Mouse (Mus musculus) WW6 (cell line): ENCODE results near the gene Dtx1.

Experiments
- DNase-seq: peaks from one replicate; pipeline ENCODE4 v3.0.0-alpha.2; 2013; ENCODE audit warnings: low read depth, low spot score

The Dtx1 gene

DNA sequence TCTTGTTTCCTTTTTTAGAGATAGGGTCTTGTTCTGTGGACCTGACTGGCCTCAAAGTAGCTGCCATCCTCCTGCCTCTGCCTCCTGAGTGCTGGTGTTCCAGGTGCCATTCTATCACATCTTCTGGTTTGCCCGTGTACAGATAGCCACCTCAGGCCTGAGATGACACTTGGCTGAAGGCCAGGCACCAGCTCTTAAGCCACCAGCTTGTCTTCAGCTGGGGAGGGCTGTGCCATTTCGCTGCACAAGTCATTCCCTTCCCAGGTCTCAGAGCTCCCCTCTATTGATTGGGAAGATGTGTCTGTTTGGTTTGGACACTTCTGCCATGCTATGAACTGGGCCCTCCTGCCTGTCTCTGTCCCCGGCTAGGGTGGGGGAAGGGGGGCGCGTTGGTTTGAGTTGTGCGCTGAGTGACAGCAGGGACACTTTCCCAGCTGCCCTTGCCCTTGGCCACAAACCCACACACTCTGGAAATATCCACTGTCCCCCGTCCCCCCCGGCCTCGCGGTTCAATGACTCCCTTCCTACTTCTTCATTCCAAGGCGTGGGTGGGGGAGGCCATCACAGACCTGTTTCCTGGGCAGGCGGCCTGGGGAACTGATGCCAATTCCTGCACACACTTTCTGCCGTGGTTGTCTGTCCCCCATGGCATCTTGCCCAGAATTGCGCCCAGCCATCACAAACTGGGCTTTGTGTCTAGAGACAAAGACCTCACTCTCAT is 68.2 kb downstream of the Dtx1 start:
- DNase-seq: no peak

DNA sequence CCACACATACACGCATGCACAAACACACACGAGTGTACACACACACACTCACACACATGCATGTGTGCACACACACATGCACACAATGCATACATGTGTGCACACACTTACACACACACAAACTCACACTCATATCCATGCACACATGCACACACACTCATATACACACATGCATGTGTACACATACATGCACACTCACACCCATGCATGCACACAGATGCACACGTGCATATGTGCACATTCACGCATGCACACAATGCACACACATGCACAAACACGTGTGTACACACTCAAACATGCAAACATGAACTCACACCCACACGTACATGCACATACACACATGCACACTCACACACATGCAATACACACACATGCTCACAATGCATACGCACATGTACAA is 71.6 kb downstream of the Dtx1 start:
- no peak for DNase-seq

DNA sequence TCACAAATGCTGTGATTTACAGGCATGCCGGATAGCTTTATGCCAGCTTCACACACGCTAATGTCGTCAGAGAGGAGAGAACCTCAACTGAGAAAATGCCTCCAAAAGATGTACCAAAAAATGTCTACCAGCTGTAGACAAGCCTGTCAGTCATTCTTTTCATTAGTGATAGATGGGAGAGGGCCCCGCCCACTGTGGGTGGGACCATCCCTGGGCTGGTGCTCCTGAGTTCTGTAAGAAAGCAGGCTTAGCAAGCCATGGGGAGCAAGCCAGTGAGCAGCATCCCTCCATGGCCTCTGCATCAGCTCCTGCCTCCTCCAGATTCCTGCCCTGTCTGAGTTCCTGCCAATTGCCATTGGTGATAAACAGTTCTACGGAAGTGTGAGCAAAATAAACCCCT is 76.1 kb downstream of the Dtx1 start:
- DNase-seq: no peak

DNA sequence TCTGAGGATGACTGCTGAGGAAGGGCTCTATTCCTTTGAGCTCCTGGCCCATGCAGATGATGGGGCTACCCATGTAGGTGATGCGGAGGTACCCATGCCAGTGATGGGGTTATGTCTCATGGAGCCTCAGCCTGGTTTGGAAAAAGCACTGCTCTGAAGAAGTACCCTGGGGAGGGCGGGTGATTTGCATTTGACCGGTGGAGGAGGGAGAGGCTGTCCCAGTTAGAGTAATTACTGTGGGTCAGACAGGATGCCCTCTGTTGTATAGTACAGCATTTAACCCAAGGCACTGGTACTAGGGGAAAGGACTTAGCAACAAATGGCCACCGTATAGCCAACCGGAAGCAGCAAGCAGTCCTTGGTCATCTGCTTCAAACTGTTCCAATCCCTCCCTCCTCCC is 76.9 kb downstream of the Dtx1 start:
- DNase-seq: no peak

DNA sequence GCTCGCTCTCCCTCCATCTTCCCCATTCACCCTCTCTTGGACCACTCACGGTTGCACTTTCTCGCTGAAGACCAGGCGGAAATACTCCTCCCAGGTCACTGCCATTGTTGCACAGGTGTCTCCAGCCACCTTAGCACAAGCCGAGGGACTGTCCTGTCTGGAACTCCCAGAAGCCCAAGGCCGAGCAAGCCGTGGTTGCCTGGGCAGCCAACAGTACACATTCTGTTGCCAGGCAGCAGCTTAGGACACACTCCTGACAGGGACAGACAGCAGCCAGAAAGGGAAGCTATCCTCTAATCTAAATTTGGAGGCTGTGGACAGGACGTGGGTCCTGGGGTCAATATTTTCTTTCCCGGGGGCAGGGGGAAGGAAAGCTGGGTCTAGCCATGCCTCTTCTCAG is 77.6 kb downstream of the Dtx1 start, which contains the start of gene Cfap73:
TSS of gene Cfap73 (minus strand) at position 105 of the 400 bp plus-strand sequence.
- no peak for DNase-seq

DNA sequence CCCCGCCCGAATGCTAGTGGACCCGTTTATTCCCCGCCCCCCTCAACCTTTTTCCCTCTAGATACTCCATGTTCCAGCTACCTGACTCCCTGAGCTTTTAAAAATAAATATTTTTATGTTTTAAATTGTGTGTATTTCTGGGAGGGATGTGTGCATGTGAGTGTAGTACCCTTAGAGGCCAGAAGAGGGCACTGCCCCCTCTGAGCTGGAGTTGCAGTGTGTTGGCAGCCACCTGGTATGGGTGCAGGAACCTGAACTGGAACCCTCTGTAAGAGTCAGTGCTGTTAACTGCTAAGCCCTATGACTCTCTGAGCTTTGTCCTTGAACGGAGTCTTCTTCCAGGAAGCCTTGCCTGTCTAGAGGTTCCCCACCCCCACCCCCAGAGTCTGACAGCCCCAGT is 79.8 kb downstream of the Dtx1 start:
- DNase-seq: no peak

DNA sequence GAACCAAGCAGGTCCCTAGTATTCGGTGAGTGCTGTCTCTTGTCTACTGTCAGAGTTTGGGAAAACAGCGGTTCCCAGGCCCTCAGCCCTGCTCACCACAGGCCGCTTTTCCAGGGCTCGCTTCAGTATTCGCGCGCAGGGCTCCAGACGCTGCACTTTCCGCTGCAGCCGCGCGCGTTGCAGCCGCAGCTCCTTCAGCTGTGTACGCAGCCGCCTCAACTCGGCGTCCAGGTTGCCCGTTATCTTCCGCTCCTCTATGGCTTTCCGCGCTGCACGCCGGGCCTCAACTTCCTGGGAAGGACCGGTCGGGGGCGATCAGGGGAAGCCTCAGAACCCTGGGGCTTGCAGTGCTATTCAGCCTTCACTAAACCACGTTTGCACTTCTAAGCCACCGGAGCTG is 80.6 kb downstream of the Dtx1 start:
- DNase-seq: no peak
